Mouse (Mus musculus) limb, embryonic 14.5 days (tissue): ENCODE measurements at regions not wholly inside any gene's neighbourhood (a gene's known extent, or its start where the extent isn't known, plus 50 kb on each side); places are given as distances from the start of the nearest gene placed in this dataset.

Experiments
- ATAC-seq: fragments of 200-750 bp; cut with Nextera tagmentation; 2 replicates; pipeline ENCODE4 v1.8.0; 2017; ENCODE audit warnings: low read depth, moderate number of reproducible peaks, moderate TSS enrichment; ENCODE audit not compliant: low FRiP score
- DNase-seq: peaks from one replicate; pipeline ENCODE4 v3.0.0-alpha.2; 2015; ENCODE audit warnings: low spot score
- H3K27ac ChIP-seq: fragments of 300-500 bp; sonication (generic); replicated peaks from 2 replicates; pipeline ENCODE4 v1.5.1; 2014; ENCODE audit warnings: low read depth, mild to moderate bottlenecking, low read length, moderate library complexity, mixed read lengths
- H3K27me3 ChIP-seq: fragments of 300-500 bp; sonication (generic); 2 replicates; pipeline ENCODE4 v1.6.1; 2014; ENCODE audit warnings: low read length, mixed read lengths; ENCODE audit not compliant: control insufficient read depth, insufficient read depth
- H3K36me3 ChIP-seq: fragments of 300-500 bp; sonication (generic); 2 replicates; pipeline ENCODE4 v1.6.1; 2014; ENCODE audit warnings: mild to moderate bottlenecking, low read length, moderate library complexity, mixed read lengths; ENCODE audit not compliant: control insufficient read depth, insufficient read depth
- H3K4me1 ChIP-seq: fragments of 300-500 bp; sonication (generic); 2 replicates; pipeline ENCODE4 v1.6.1; 2014; ENCODE audit warnings: antibody characterized with exemption, low read length, mixed read lengths; ENCODE audit not compliant: control insufficient read depth, insufficient read depth
- H3K4me2 ChIP-seq: fragments of 300-500 bp; sonication (generic); replicated peaks from 2 replicates; pipeline ENCODE4 v1.6.1; 2014; ENCODE audit warnings: low read depth, mild to moderate bottlenecking, low read length, moderate library complexity; ENCODE audit not compliant: severe bottlenecking
- H3K4me3 ChIP-seq: fragments of 300-500 bp; sonication (generic); replicated peaks from 2 replicates; pipeline ENCODE4 v1.5.1; 2014; ENCODE audit warnings: low read length
- H3K9ac ChIP-seq: fragments of 300-500 bp; sonication (generic); 2 replicates; pipeline ENCODE4 v1.6.1; 2014; ENCODE audit warnings: mild to moderate bottlenecking, low read depth, low read length, moderate library complexity; ENCODE audit not compliant: severe bottlenecking
- H3K9me3 ChIP-seq: fragments of 300-500 bp; sonication (generic); 2 replicates; pipeline ENCODE4 v1.6.1; 2016; ENCODE audit warnings: low read length; ENCODE audit not compliant: control insufficient read depth
- POLR2A ChIP-seq: fragments of 200-500 bp; IDR thresholded peaks from 2 replicates; pipeline ENCODE4 v1.8.0; 2012; ENCODE audit warnings: inconsistent platforms, mild to moderate bottlenecking, moderate library complexity, borderline replicate concordance; ENCODE audit not compliant: insufficient read depth, insufficient read length; ENCODE audit errors: extremely low read depth
- WGBS: fragments of 180-500 bp; shearing (Covaris S2); extraction: QIAGEN DNeasy Blood & Tissue Kit; methylation state at CpG from one replicate; pipeline ENCODE4 v1.1.7; 2014; 5-methylcytosine and 5-hydroxymethylcytosine counted together

DNA sequence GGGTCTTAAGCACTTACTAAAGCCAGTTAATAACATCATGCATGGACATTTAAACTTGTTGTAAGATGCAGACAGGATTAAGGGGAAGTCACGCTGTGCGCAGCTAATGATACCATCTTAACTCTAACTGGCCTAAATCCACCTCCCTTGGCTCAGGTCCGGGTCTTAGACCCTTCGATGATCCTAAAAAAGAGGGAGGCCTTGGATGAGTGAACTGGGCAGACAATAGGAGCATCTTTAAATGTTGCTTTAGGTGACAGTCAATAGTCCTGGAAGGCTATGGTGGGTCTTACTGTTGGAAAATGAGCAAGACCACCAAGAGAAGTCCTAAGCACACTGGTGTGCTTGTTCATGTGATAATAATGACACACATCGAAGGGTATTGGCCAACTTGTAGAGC lies 242.1 kb downstream of the Mef2c start:
- Histone ChIP-seq H3K27me3 (no peaks in the 10 kb centered on the region), H3K9me3 (no peaks in the 10 kb centered on the region), H3K4me1 (no peaks in the 10 kb centered on the region), H3K36me3 (no peaks in the 10 kb centered on the region), H3K9ac (no peak overlapping the region), H3K27ac (no peak overlapping the region), H3K4me3 (no peak overlapping the region), H3K4me2 (no peak overlapping the region)
- TF ChIP-seq POLR2A: no peak
- ATAC-seq (no peak), DNase-seq (no peak)
- 87% methylated on average over 5 of the region's 5 CpGs for WGBS

DNA sequence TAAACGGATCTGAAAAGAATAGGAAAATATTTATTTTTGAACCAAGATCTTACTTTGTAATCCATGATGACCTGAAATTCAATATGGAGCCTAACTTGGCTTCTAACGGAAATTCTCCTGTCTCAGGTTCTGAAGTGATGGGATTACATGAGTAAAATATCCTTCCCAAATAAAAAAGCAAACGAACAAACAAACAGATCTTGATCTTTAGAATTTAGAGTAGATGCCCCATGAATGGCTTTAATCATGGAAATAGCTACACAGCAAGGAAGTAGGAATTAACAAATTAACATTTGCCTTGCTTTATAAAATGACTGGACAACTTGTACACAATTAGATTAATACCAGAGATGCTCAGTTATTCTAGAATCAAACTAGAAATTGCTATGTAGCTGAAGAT lies 243.8 kb downstream of the Mef2c start:
- DNase-seq (no peak), ATAC-seq (no peak)
- Histone ChIP-seq H3K36me3 (no peaks in the 10 kb centered on the region), H3K9me3 (no peaks in the 10 kb centered on the region), H3K4me1 (no peaks in the 10 kb centered on the region), H3K9ac (no peak overlapping the region), H3K4me3 (no peak overlapping the region), H3K4me2 (no peak overlapping the region), H3K27ac (no peak overlapping the region), H3K27me3 (no peaks in the 10 kb centered on the region)
- WGBS: 73% methylated on average over 3 of the region's 3 CpGs
- no peak for TF ChIP-seq POLR2A

DNA sequence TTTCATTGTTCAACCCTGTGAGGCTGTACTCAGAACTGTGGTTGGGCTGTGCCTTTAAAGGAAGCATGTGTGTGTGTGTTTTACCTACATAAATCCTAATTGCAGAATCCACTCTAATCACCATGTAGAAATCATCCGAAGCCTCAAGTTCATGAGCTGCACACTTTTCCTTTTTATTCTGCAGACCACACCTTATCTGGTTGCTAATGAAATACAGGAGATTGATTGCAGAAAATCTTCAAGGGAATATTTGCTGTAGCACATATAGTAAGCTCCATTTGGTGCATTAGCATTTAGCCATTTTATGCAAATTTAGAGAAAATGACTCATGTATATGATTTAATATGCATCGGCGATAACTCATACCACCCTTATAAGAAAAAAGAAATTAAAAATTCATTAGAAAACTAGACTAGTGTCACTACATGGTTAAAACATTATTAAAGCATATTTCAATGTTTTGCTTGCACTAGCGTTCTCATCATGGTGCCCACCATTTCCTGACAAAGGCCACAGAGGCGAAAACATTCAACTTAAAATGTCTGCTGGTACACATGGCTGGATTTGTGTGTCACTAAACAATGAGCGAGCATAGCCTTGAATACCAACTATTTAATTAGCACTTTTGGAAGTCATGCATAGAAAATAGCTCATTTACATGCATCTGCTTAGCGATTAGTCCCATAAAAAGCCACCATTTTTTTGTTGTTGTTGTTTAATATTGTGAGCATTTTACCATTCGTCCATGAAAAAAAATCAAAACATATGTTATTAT lies 245.7 kb downstream of the Mef2c start:
- no peak overlapping the region for H3K4me2 ChIP-seq
- no peaks in the 10 kb centered on the region for H3K36me3 ChIP-seq
- no peak overlapping the region for H3K27ac ChIP-seq
- H3K27me3 ChIP-seq: no peaks in the 10 kb centered on the region
- DNase-seq (no peak), ATAC-seq (no peak)
- WGBS: 74% methylated on average over 8 of the region's 8 CpGs
- H3K4me1 ChIP-seq: no peaks in the 10 kb centered on the region
- no peaks in the 10 kb centered on the region for H3K9me3 ChIP-seq
- TF ChIP-seq POLR2A: no peak
- no peak overlapping the region for H3K9ac ChIP-seq
- H3K4me3 ChIP-seq: no peak overlapping the region

DNA sequence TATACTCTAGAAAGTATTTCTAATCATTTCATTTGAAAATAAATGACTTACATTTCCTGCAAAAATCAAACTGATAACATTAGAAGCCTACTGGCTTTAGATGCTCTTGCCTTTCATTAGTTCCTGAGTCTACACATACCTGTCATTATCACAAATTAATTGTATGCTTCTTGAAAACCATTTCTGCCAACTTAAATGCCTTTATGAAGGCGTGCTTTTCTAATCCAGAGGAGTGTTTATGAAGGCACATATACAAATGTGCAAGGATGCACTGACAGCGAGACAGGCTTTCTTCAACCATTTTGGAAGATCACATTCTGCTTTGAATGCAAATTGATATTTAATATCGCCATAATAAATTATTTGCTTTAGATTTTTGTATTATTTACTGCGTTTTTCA lies 246.6 kb downstream of the Mef2c start:
- 55% methylated on average over 4 of the region's 4 CpGs for WGBS
- no peak overlapping the region for H3K4me3 ChIP-seq

DNA sequence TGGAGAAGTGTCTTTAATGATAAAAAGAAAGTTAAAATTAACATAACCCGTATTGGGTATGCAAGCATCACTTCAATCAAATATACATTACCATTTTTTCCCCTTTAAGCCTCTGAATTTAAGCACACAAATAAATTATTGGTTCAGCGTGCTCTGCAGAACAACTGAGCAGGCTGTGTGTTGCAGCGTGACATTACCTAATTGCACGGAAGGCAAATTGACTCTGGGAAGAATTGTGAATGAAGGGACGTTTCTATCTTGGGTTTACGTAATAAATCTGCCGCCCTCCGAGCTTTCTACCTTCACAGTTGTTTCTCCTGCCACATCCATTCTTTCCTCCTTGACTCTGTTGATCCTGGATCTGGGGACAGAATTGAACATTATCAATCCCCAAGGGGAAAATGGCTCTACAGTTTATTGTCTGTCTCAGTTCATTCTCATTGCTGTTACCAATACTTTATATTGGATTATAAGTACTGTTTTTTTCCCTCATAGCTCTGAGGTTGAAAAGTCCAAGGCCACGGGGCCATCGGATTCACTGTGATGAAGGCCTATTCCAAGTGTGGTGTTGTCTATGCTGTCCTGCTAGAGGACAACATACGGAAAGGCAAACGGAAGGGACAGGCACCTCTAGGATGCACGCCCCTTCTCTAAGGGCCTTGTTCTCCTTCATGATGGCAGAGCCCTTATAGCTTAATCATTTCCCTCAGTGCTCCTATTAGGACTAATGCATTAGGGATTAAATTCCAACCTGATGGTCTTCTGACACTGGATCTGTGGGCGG lies 256.7 kb downstream of the Mef2c start:
- no peak overlapping the region for H3K4me2 ChIP-seq
- H3K4me3 ChIP-seq: no peak overlapping the region
- no peaks in the 10 kb centered on the region for H3K27me3 ChIP-seq
- H3K36me3 ChIP-seq: no peaks in the 10 kb centered on the region
- H3K9me3 ChIP-seq: no peaks in the 10 kb centered on the region
- no peak overlapping the region for H3K9ac ChIP-seq
- 81% methylated on average over 14 of the region's 14 CpGs for WGBS
- no peak for DNase-seq
- H3K4me1 ChIP-seq: no peaks in the 10 kb centered on the region
- no peak overlapping the region for H3K27ac ChIP-seq
- no peak for TF ChIP-seq POLR2A
- no peak for ATAC-seq

More for the DNA sequence above, 246.6 kb downstream of the Mef2c start:
- H3K27ac ChIP-seq: no peak overlapping the region
- no peaks in the 10 kb centered on the region for H3K4me1 ChIP-seq
- DNase-seq (no peak), ATAC-seq (no peak)
- H3K27me3 ChIP-seq: no peaks in the 10 kb centered on the region
- no peaks in the 10 kb centered on the region for H3K9me3 ChIP-seq
- TF ChIP-seq POLR2A: no peak
- H3K9ac ChIP-seq: no peak overlapping the region
- H3K4me2 ChIP-seq: no peak overlapping the region
- no peaks in the 10 kb centered on the region for H3K36me3 ChIP-seq
